Mouse (Mus musculus) neutrophil, adult 65 days (primary cell): Measurements from ENCODE around the gene Chad. TPM values are rescaled to one million over a fixed set of nuclear protein-coding genes. Genes with fewer than 3 reads are reported as not detected.

Experiments
- total RNA-seq: library from RNA; stranded (reverse); gene quantifications from 2 replicates; pipeline ENCODE4 v1.2.4, GENCODE M21; 2023

Chad gene
- not detected in 2 replicates for total RNA-seq

GRCm38 (mm10) chr11:94564437-94565150 lies at the start of gene Chad:
Chad (plus strand) TSS chr11:94565047.

GRCm38 (mm10) chr11:94521219-94521843 lies 43.5 kb upstream of the Chad start, which contains the start of gene Mycbpap:
Mycbpap (minus strand) TSS chr11:94521742.

GRCm38 (mm10) chr11:94548888-94549690 lies 15.8 kb upstream of the Chad start, which contains the start of gene Rsad1:
Rsad1 (minus strand) TSS chr11:94549255.

GRCm38 (mm10) chr11:94601321-94602281 lies 36.8 kb downstream of the Chad start, which contains the start of gene Acsf2:
Acsf2 (minus strand) TSS chr11:94601871.

Other genes starting within 250 kb of the Chad start
- gene Luc7l3, start 243.1 kb upstream of the Chad start, total RNA-seq, result 46.2 and 71.5 TPM in 2 replicates
- 18.1 and 21.7 TPM in 2 replicates for gene Ankrd40, start 237.0 kb upstream of the Chad start, total RNA-seq
- gene Abcc3, start 172.1 kb upstream of the Chad start, total RNA-seq, result 1.1 and 3.8 TPM in 2 replicates
- gene Cacna1g, start 90.8 kb upstream of the Chad start, total RNA-seq, result 0.13 and 1.7 TPM in 2 replicates
- gene Spata20, start 78.9 kb upstream of the Chad start, total RNA-seq, result not detected in 2 replicates
- not detected in 2 replicates for gene Epn3, start 65.1 kb upstream of the Chad start, total RNA-seq
- 0.20 and 0.22 TPM in 2 replicates for gene Mycbpap, start 43.3 kb upstream of the Chad start, total RNA-seq
- 0.27 and 0.79 TPM in 2 replicates for gene Rsad1, start 15.8 kb upstream of the Chad start, total RNA-seq
- gene Acsf2, start 36.8 kb downstream of the Chad start, total RNA-seq, result 0.82 and 1.9 TPM in 2 replicates
- gene Lrrc59, start 64.7 kb downstream of the Chad start, total RNA-seq, result 77.0 and 89.7 TPM in 2 replicates
- 14.7 and 15.0 TPM in 2 replicates for gene Mrpl27, start 88.7 kb downstream of the Chad start, total RNA-seq
- gene Eme1, start 88.9 kb downstream of the Chad start, total RNA-seq, result 5.3 and 8.6 TPM in 2 replicates
- gene Xylt2, start 112.5 kb downstream of the Chad start, total RNA-seq, result 3.3 and 4.3 TPM in 2 replicates
- not detected in 2 replicates for gene Gm11541, start 139.5 kb downstream of the Chad start, total RNA-seq
- not detected in 2 replicates for gene Cdc34b, start 176.7 kb downstream of the Chad start, total RNA-seq
- not detected in 2 replicates for gene Tmem92, start 217.7 kb downstream of the Chad start, total RNA-seq